ENCODE assay signal across 22 mouse cellular contexts in genomic region chr3:30163390-30163789, GRCm38 (mm10).
A peak's percentile ranks its signal among the peaks of the same experiment; 100 is the strongest.
DNase-seq lines count a peak whose midpoint lies in the region; ATAC-seq and TF ChIP-seq lines count a peak whose summit lies in the region.
"Had no signal": no experiment of that assay in that cellular context is flagged by ENCODE, and none has a peak within 500 bp of the region (broad histone marks: within the 10 kb centered on the region; RNA-seq: fewer than 3 reads in every experiment).

No protein-coding gene starts in this region.

- H3K4me2 ChIP-seq in kidney, embryonic 15.5 days, result no peak overlapping the region
- H3K4me2 ChIP-seq in intestine, embryonic 16.5 days (ENCODE audit: low read depth, low read length), result no peak overlapping the region
- H3K4me2 ChIP-seq: embryonic facial prominence, embryonic 13.5 days; embryonic facial prominence, embryonic 15.5 days; forebrain, embryonic 12.5 days had no signal

- TF ChIP-seq POLR2A in small intestine, adult 2 months (IDR thresholded peaks at IDR 0.05; ENCODE audit: low read depth, low read length), result no peak

- H3K4me1 ChIP-seq in kidney, embryonic 15.5 days, result peaks cover 17% of the 10 kb centered on the region; the same call in 1 of the 2 replicates
- 0 out of 2 replicates have a peak, but pooled peaks cover 7% of the 10 kb centered on the region for H3K4me1 ChIP-seq in intestine, embryonic 16.5 days (ENCODE audit: control insufficient read depth, insufficient read depth, low read length)
- peaks cover 39% of the 10 kb centered on the region for H3K4me1 ChIP-seq in small intestine, adult 2 months (ENCODE audit: control insufficient read depth, insufficient read depth, insufficient read length, low read length)
- H3K4me1 ChIP-seq: embryonic facial prominence, embryonic 15.5 days; forebrain, embryonic 12.5 days had no signal

- H3K27me3 ChIP-seq in kidney, embryonic 15.5 days, result no peaks in the 10 kb centered on the region
- no peaks in the 10 kb centered on the region for H3K27me3 ChIP-seq in intestine, embryonic 16.5 days (replicated peaks; ENCODE audit: control insufficient read depth, insufficient read depth, low read length)
- no peaks in the 10 kb centered on the region for H3K27me3 ChIP-seq in small intestine, adult 2 months (ENCODE audit: control insufficient read depth, insufficient read depth, low read length)
- H3K27me3 ChIP-seq: embryonic facial prominence, embryonic 13.5 days; embryonic facial prominence, embryonic 15.5 days had no signal

- ATAC-seq in kidney, embryonic 15.5 days (replicated peaks; ENCODE audit: low FRiP score), result no peak
- ATAC-seq in intestine, embryonic 16.5 days, result peak; percentile 71
- ATAC-seq: forebrain, embryonic 14.5 days; forebrain, postnatal 0 days had no signal

- no peak overlapping the region for H3K4me3 ChIP-seq in kidney, embryonic 15.5 days (replicated peaks)
- H3K4me3 ChIP-seq in intestine, embryonic 16.5 days (ENCODE audit: low read length), result no peak overlapping the region
- no peak overlapping the region for H3K4me3 ChIP-seq in small intestine, adult 2 months (ENCODE audit: low read depth, low read length)
- H3K4me3 ChIP-seq: embryonic facial prominence, embryonic 13.5 days; embryonic facial prominence, embryonic 15.5 days; erythroblast, embryonic 14.5 days; forebrain, embryonic 10.5 days; forebrain, embryonic 12.5 days had no signal

- peak; percentile 41 for DNase-seq in kidney, adult 9 months
- DNase-seq in spleen, postnatal 36 days (ENCODE audit: low spot score in 2 of 2), result no peak
- no peak for DNase-seq in adrenal gland, postnatal 10 days
- DNase-seq: adrenal gland, adult 8-10 months; adrenal gland, postnatal 25 days; cerebellum, adult 11 months; cerebellum, adult 18-20 months; cerebellum, adult 8-10 months; cerebellum, adult 9-11 months; cerebellum, postnatal 14 days; cerebellum, postnatal 36 days; embryo, embryonic 11 days; forebrain, postnatal 0 days had no signal

- 52% methylated on average over 4 of the region's 4 CpGs for WGBS in kidney, embryonic 15.5 days
- WGBS in intestine, embryonic 16.5 days, result 38% methylated on average over 4 of the region's 4 CpGs
- 27% methylated on average over 4 of the region's 4 CpGs for WGBS in small intestine, adult 2 months

- no peak overlapping the region for H3K9ac ChIP-seq in kidney, embryonic 15.5 days
- H3K9ac ChIP-seq in intestine, embryonic 16.5 days (ENCODE audit: low read depth, low read length), result no peak overlapping the region
- H3K9ac ChIP-seq: embryonic facial prominence, embryonic 13.5 days; embryonic facial prominence, embryonic 15.5 days; forebrain, embryonic 12.5 days; forebrain, postnatal 0 days had no signal

- no peak for TF ChIP-seq CTCF in small intestine, adult 2 months (IDR thresholded peaks at IDR 0.05; ENCODE audit: extremely low read depth, insufficient read length, insufficient replicate concordance, low read depth, low read length)

- H3K27ac ChIP-seq in kidney, embryonic 15.5 days, result no peak overlapping the region
- H3K27ac ChIP-seq in intestine, embryonic 16.5 days (ENCODE audit: low read length), result no peak overlapping the region
- peak overlapping the region; percentile 54; the same call in 1 of the 2 replicates for H3K27ac ChIP-seq in small intestine, adult 2 months (ENCODE audit: insufficient read depth, low read depth, low read length)
- H3K27ac ChIP-seq: embryonic facial prominence, embryonic 13.5 days; embryonic facial prominence, embryonic 15.5 days; forebrain, embryonic 10.5 days; forebrain, embryonic 12.5 days had no signal

- no peaks in the 10 kb centered on the region for H3K9me3 ChIP-seq in kidney, embryonic 15.5 days (replicated peaks)
- no peaks in the 10 kb centered on the region for H3K9me3 ChIP-seq in intestine, embryonic 16.5 days (ENCODE audit: control insufficient read depth, low read length)
- H3K9me3 ChIP-seq: embryonic facial prominence, embryonic 13.5 days; embryonic facial prominence, embryonic 15.5 days; forebrain, embryonic 10.5 days; forebrain, embryonic 12.5 days had no signal

- H3K36me3 ChIP-seq in kidney, embryonic 15.5 days, result no peaks in the 10 kb centered on the region
- no peaks in the 10 kb centered on the region for H3K36me3 ChIP-seq in intestine, embryonic 16.5 days (ENCODE audit: control insufficient read depth, insufficient read depth, low read length)
- no peaks in the 10 kb centered on the region for H3K36me3 ChIP-seq in small intestine, adult 2 months (ENCODE audit: control insufficient read depth, insufficient read depth, low read length)
- H3K36me3 ChIP-seq: embryonic facial prominence, embryonic 13.5 days; embryonic facial prominence, embryonic 15.5 days; forebrain, embryonic 10.5 days; forebrain, embryonic 12.5 days had no signal
